Mouse (Mus musculus): ENCODE data around the gene Gulp1. TPM values are rescaled to one million over a fixed set of nuclear protein-coding genes. Genes with fewer than 3 reads are reported as not detected.

Gulp1 gene
- total RNA-seq, 2 experiments from 2014 or later = 2.8 to 3.7 TPM

DNA sequence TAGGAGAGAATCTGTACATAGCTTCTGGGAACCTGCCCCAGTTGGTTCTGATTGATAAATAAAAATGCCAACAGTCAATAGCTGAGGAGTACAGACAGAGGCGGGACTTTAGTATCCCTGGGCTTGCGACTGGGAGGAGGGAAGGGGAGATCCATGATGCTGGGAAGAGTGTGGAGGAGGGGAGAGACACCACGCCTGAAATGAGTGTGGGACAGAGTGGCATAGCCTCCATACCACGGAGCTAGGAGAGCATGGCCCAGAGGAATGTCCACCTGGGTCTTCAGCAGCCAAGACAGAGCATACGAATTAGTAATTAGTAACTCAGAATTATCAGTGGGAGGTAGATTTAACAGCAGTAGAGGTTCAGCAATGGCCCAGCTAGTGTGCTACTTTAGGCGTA is 132.4 kb downstream of the Gulp1 start:
- DNase-seq (ENCODE audit: extremely low spot score in 1 of 2, low spot score in 1 of 2) = no peak

DNA sequence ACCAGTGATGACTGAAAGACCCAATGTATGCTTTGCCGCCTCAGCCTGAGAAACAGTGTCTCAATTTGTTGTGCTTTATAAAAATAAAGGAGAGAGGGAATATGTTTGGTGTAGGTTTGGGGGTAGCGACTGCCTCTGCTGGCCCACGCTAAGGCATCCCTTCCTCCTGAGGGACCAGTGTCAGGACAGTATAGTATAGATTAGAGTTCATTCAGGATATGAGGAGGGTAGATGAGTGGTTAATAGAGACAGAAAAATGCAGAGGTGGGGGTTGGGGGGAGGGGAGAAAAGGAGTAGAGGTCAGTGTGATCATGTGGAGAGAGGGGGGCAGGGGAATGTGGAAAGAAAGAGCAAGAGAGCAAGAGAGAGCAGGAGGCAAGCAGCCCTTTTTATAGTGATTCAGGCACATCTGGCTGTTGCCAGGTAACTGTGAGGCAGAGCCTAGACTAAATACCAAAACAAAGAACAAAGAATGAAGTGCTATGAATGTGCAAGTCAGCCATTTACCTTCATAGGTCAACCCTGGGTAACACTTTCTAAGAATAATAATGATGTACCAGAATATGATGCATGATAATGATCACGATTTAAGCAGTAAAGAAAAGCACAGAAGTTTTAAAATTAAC is 169.6 kb downstream of the Gulp1 start:
- no peak for DNase-seq (ENCODE audit: extremely low spot score in 1 of 2, low spot score in 1 of 2)

DNA sequence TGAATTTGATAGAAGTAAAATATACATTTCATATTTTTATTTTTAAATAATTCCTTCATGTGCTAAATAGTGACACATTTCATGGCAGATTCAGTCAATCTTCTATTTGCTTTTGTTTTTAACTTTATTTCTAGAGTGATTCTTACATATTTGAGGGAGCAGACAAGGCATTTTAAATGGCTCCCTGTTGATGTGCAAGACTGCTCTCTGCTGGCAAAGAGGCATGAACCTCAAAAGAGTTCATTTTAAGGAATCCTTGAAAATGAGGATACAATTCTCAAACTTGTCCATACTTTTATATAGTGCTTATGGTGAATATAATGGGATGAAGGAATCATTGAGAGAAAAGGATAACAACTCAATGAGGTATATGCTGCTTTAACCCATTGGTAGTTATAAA is 189.9 kb downstream of the Gulp1 start:
- no peak for DNase-seq (ENCODE audit: extremely low spot score in 1 of 2, low spot score in 1 of 2)

DNA sequence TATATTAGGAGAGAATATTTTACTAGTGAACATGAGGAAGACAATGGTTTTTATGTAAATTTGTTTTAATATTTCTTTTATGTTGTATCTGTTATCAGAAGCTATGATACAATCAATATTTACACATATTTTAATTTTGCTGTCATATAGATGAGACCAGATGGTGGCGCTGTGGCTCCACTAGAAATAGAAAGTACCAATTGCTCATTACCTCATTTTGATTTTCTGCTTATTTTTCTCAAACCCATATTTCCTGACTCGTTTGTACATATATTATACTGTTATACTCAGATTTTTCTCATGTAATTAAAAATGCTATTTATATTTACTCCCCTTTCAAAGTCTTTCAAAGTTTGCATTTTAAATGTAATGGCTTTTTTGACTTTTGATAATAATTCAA is 194.4 kb downstream of the Gulp1 start:
- peak; percentile 27 to 78 for DNase-seq (ENCODE audit: extremely low spot score in 1 of 2, low spot score in 1 of 2)

DNA sequence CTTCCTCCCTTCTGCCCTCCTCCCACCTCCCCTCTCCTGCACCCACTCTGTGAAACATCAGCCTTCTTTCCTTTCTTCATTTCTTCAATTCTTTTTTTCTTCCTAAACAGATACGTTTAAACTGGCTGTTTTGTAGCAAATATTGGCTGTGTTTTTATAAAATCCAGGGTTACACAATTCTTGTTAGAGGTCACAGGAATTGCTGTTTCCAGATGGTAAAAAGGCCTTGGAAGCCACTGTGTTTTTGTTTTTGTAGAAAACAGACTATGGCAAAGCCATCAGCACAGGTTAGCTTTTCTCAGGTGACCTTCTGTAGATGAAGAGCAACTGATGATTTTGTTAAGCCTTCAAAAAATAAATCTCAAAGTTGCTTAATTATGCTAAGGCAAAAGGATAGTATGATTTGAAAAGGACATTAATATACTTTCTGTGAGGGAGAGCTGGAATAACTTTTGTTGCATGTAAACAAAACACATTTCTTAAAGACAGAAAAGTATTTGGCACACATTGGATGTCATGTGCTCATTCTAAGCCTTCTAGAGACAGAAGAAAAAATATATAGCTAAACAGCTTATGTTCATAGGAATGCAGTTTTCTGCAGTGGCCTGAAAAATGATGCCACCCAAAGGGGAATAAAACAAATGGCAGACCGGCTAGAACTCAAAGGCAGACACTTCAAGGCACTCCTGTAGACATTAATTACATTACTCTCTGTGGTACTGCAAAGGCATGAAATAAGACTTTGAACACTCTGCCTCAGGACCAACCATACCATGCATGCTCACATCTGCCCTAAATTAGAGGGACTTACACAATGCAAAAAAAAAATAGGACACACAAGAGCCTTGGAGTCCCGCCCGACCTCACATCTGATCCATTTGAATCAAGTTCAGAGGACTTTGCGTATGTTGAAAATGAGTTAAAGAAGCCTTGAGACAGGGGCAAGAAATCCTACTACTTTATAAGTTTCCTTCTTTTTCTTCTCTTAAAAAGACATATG is 199.7 kb downstream of the Gulp1 start:
- no peak for DNase-seq (ENCODE audit: extremely low spot score in 1 of 2, low spot score in 1 of 2)

DNA sequence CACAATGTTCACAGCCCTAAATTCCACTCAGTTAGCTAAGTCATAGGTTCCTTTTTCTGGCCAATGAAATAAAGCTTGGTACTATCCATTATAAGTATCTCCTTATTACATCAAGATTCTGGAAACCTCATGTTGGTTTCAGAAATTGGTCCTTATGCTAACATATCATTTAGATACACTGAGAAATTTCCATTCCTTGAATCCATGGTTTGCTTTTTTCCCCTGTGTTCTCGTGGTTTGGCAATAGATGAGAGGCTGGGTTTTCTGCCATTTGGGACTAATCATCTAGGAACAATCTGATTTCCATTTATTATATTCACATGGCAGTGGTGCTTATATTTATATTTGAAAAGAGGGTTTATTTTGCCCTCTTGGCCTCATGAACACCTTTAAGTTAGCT is 226.9 kb downstream of the Gulp1 start:
- no peak for DNase-seq (ENCODE audit: extremely low spot score in 1 of 2, low spot score in 1 of 2)

DNA sequence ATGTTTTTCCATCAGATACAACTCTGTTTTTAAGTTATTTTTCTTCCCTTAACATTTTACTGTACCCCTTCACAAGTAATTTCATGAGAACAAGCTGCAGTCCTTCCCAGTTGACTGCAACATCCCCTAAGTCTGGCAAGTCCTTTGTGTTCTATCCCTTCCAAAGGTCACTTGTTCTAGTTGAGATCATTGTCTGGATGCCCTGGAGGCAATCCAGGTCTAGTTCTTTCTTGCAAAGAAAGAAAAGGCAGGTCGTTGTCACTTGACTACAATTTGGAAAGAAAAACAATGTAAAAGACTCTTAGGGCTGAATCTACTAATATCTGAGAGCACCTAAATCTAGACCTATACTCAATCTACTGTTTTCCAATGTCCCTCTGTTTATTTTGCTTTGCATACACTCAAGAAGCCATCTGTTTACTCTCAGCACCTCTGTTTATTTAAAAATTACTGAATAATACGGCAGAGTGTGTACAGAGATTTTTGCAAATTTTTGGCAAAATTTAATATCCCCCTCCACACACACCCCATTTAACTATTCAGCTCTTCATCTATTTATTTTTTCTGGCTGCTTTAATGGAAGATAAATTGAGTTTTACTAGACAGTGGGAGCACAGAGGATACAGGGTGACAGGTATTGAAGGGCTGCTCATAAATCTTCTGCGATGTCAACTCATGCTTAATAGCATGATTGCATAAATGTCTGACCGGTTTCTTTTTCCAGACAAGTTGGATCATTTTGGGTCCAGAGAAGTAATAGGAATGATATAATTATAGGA is 252.5 kb downstream of the Gulp1 start:
- no peak for DNase-seq (ENCODE audit: extremely low spot score in 1 of 2, low spot score in 1 of 2)

DNA sequence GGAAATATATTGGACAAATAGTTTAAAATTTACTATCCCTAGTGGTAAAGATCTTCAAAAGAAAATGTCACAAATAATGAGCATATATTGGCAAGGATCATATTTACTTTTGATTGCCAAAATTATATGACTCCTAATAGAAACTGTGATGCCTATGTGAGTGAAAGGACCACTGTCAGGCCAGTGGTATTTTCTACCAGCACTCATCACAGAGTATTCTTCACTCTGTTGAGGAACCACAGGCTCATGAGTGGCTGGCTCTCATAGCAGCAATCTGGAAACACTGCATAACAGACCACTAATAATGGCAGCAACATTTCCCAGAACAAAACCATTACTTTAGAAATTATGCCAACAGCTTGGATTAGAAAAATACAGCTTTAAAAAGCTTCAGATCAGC is 255.1 kb downstream of the Gulp1 start:
- no peak for DNase-seq (ENCODE audit: extremely low spot score in 1 of 2, low spot score in 1 of 2)

DNA sequence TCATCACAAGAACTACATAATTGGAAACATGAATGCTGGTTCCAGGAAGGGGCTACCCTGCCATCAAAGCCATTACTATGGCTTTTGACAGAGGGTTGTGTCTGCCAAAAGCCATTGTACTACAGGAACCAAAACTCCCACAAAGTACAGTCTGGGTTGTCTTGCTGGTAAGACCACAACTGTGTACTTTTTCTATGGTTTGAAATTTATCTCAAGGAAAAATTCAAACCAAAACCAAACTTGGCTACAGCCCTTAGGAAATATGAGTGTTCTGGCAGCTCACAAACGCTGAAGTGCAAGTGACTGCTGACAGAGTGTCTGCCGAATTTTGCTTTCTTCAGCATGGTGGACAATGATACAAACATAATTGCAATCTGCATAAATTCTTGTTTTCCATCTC is 259.0 kb downstream of the Gulp1 start:
- no peak for DNase-seq (ENCODE audit: extremely low spot score in 1 of 2, low spot score in 1 of 2)

DNA sequence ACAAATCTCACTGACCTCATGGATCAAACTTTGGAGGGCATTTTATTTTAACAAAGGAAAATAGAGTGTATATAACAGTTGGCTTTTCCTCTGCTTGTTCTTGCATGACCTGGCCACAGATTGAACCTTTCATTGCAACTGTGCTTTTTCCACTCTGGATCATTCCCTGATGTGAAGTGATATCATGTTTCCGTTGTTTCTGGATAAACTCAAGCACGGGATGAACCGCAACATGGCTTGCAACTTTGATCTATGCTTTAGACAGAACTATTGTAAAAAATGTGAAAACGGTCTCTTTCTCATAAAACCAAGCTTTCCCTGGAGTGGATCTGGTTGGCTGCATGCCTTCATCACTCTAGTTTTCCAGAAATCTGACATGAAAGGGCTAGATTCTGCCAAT is 282.6 kb downstream of the Gulp1 start:
- no peak for DNase-seq (ENCODE audit: extremely low spot score in 1 of 2, low spot score in 1 of 2)

Data from layer of hippocampus, postnatal 25 days (tissue).